Comparison of ENCODE assay signal across 9 mouse cellular contexts in the genomic region with DNA sequence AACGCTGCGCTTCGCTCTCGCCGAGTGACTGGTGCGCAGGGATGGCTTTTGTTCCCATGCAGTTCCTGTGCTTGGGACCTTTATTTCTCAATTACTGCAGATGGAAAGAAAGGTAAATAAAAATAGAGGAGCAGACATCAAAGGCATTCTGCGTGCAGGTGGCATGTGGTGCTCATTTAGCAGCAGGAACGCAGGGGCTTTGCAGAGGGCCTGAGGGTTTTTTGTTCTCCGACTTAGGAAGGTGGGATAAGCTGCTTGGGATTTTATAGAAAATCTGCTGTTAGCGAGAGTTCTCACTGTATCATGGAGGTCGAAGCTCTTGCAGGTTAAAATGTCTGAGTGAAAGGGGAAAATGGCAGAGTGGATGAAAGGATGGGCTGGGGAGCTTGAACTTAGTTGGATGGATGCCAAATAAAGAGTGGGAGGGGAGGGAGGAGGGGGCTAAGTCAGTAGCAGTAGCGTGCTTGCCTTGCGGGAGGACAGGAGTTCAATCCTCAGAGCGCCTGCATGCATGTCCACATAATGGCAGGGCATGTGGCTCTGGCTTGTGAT.
DNase-seq lines count a peak whose midpoint lies in the region; ATAC-seq lines count a peak whose summit lies in the region.
"Had no signal": no experiment of that assay in that cellular context is flagged by ENCODE, and none has a peak within 500 bp of the region (broad histone marks: within the 10 kb centered on the region; RNA-seq: fewer than 3 reads in every experiment).

No protein-coding gene starts in this region.

- H3K27ac ChIP-seq in limb, embryonic 11.5 days (replicated peaks; ENCODE audit: low read depth, low read length) = peak overlapping the region; percentile 55
- H3K27ac ChIP-seq: lung, embryonic 15.5 days had no signal

- H3K4me3 ChIP-seq in limb, embryonic 11.5 days (ENCODE audit: low read depth, low read length) = no peak overlapping the region
- H3K4me3 ChIP-seq: lung, embryonic 15.5 days had no signal

- WGBS in limb, embryonic 11.5 days = 17% methylated on average over 14 of the region's 14 CpGs

- peaks cover 14% of the 10 kb centered on the region; the same call in 1 of the 2 replicates for H3K4me1 ChIP-seq in limb, embryonic 11.5 days (ENCODE audit: control insufficient read depth, insufficient read depth, low read length)
- H3K4me1 ChIP-seq: lung, embryonic 15.5 days had no signal

- H3K9ac ChIP-seq in limb, embryonic 11.5 days (ENCODE audit: low read length) = no peak overlapping the region
- H3K9ac ChIP-seq: lung, embryonic 15.5 days had no signal

- ATAC-seq in limb, embryonic 11.5 days (ENCODE audit: insufficient number of reproducible peaks, low FRiP score, low TSS enrichment, low read depth) = no peak
- no peak for ATAC-seq in megakaryocyte, adult 5-6 weeks (ENCODE audit: poor library complexity, severe bottlenecking)

- no peaks in the 10 kb centered on the region for H3K36me3 ChIP-seq in limb, embryonic 11.5 days (ENCODE audit: control insufficient read depth, insufficient read depth, low read length)
- H3K36me3 ChIP-seq: lung, embryonic 15.5 days had no signal

- H3K27me3 ChIP-seq in limb, embryonic 11.5 days (ENCODE audit: control insufficient read depth, insufficient read depth, low read length) = no peaks in the 10 kb centered on the region
- H3K27me3 ChIP-seq: lung, embryonic 15.5 days had no signal

- DNase-seq in heart, adult 11 months = peak; percentile 72
- no peak for DNase-seq in heart, postnatal 4 days
- peak; percentile 13 for DNase-seq in right cerebral cortex, postnatal 25 days
- no peak for DNase-seq in right cerebral cortex, postnatal 14 days
- DNase-seq in limb, embryonic 11.5 days (ENCODE audit: low spot score) = peak; percentile 59
- DNase-seq in adrenal gland, adult 2 months = no peak
- no peak for DNase-seq in natural killer cell, adult 2 months (ENCODE audit: low spot score in 2 of 2)

- H3K4me2 ChIP-seq in limb, embryonic 11.5 days (ENCODE audit: low read depth, severe bottlenecking) = peak overlapping the region; percentile 12; the same call in 1 of the 2 replicates
- H3K4me2 ChIP-seq: lung, embryonic 15.5 days had no signal

- no peaks in the 10 kb centered on the region for H3K9me3 ChIP-seq in limb, embryonic 11.5 days (ENCODE audit: control insufficient read depth, low read length)
- H3K9me3 ChIP-seq: lung, embryonic 15.5 days had no signal

Comparison
In these comparisons a context has a peak if more than half of its experiments do, and no peak if none do; other contexts are left out.
1. DNase-seq: peak in heart, adult 11 months (single experiment), right cerebral cortex, postnatal 25 days (single experiment) and limb, embryonic 11.5 days (single experiment); none in heart, postnatal 4 days (single experiment), right cerebral cortex, postnatal 14 days (single experiment), adrenal gland, adult 2 months (single experiment) and natural killer cell, adult 2 months (0 of 2).